Mouse (Mus musculus) skeletal muscle tissue, adult 2 months (tissue): ENCODE data around the gene Plxnb2.

Experiments
- DNase-seq: peaks from one replicate; pipeline ENCODE4 v3.0.0-alpha.2; 2012; ENCODE audit warnings: low read depth, low spot score

Gene Plxnb2

GRCm38 (mm10) chr15:89179630-89179964 is 991 bp downstream of the Plxnb2 start:
- DNase-seq: no peak

- peak; percentile 39 for DNase-seq
These were observed 1.5 kb downstream of the Plxnb2 start for GRCm38 (mm10) chr15:89178954-89179629.

- no peak for DNase-seq
These were observed 2.2 kb downstream of the Plxnb2 start for GRCm38 (mm10) chr15:89178260-89178860.

- DNase-seq: peak; percentile 44
These were observed 2.9 kb downstream of the Plxnb2 start for GRCm38 (mm10) chr15:89177576-89178259.

- peak; percentile 43 for DNase-seq
These were observed 3.5 kb downstream of the Plxnb2 start for GRCm38 (mm10) chr15:89177121-89177520.

- no peak for DNase-seq
These were observed 5.0 kb downstream of the Plxnb2 start for GRCm38 (mm10) chr15:89175411-89176155.

- no peak for DNase-seq
These were observed 5.7 kb downstream of the Plxnb2 start for GRCm38 (mm10) chr15:89174889-89175339.

GRCm38 (mm10) chr15:89173906-89174214 is 6.7 kb downstream of the Plxnb2 start:
- DNase-seq: no peak

GRCm38 (mm10) chr15:89173024-89173905 is 7.3 kb downstream of the Plxnb2 start:
- DNase-seq: no peak

GRCm38 (mm10) chr15:89172276-89172935 is 8.2 kb downstream of the Plxnb2 start:
- DNase-seq: no peak

- no peak for DNase-seq
These were observed 9.0 kb downstream of the Plxnb2 start for GRCm38 (mm10) chr15:89171526-89172051.

- peak; percentile 42 for DNase-seq
These were observed 10.5 kb downstream of the Plxnb2 start for GRCm38 (mm10) chr15:89170102-89170501.

GRCm38 (mm10) chr15:89169431-89169830 is 11.2 kb downstream of the Plxnb2 start:
- DNase-seq: peak; percentile 57

GRCm38 (mm10) chr15:89168922-89169321 is 11.7 kb downstream of the Plxnb2 start:
- no peak for DNase-seq

- no peak for DNase-seq
These were observed 15.1 kb downstream of the Plxnb2 start for GRCm38 (mm10) chr15:89165478-89165877.

- DNase-seq: no peak
These were observed 19.2 kb downstream of the Plxnb2 start for GRCm38 (mm10) chr15:89161397-89161796.

- DNase-seq: no peak
These were observed 22.1 kb downstream of the Plxnb2 start for GRCm38 (mm10) chr15:89158516-89158915.

- peak; percentile 80 for DNase-seq
These were observed 22.6 kb downstream of the Plxnb2 start for GRCm38 (mm10) chr15:89157954-89158353.

GRCm38 (mm10) chr15:89152312-89152711 is 28.3 kb downstream of the Plxnb2 start:
- DNase-seq: no peak

GRCm38 (mm10) chr15:89150041-89150390 is 30.6 kb downstream of the Plxnb2 start:
- no peak for DNase-seq
